Mouse (Mus musculus) lung, postnatal 0 days (tissue): ENCODE data around the gene Tvp23a. TPM values are rescaled to one million over a fixed set of nuclear protein-coding genes. Genes with fewer than 3 reads are reported as not detected.

ENCODE experiments used
- ATAC-seq: fragments of 200-750 bp; cut with Nextera tagmentation; 2 replicates; pipeline ENCODE4 v1.8.0; 2017; ENCODE audit warnings: moderate library complexity
- DNase-seq: peaks from one replicate; pipeline ENCODE4 v3.0.0-alpha.2; 2016; ENCODE audit warnings: low spot score
- H3K27ac ChIP-seq: fragments of 300-500 bp; sonication (generic); 2 replicates; pipeline ENCODE4 v1.5.1; 2014; ENCODE audit warnings: antibody characterized with exemption, mild to moderate bottlenecking, low read length, mixed read lengths
- H3K27me3 ChIP-seq: fragments of 300-500 bp; sonication (generic); replicated peaks from 2 replicates; pipeline ENCODE4 v1.6.1; 2014; ENCODE audit warnings: low read length, mixed read lengths; ENCODE audit not compliant: insufficient read depth
- H3K36me3 ChIP-seq: fragments of 300-500 bp; sonication (generic); 2 replicates; pipeline ENCODE4 v1.6.1; 2014; ENCODE audit warnings: low read length, mixed read lengths; ENCODE audit not compliant: insufficient read depth
- H3K4me1 ChIP-seq: fragments of 300-500 bp; sonication (generic); 2 replicates; pipeline ENCODE4 v1.6.1; 2014; ENCODE audit warnings: antibody characterized with exemption, low read depth, low read length, mixed read lengths; ENCODE audit not compliant: insufficient read depth
- H3K4me2 ChIP-seq: fragments of 300-500 bp; sonication (generic); replicated peaks from 2 replicates; pipeline ENCODE4 v1.6.1; 2014; ENCODE audit warnings: low read depth, mild to moderate bottlenecking, low read length, moderate library complexity, mixed read lengths
- H3K4me3 ChIP-seq: fragments of 300-500 bp; sonication (generic); 2 replicates; pipeline ENCODE4 v1.5.1; 2014; ENCODE audit warnings: low read depth, low read length
- H3K9ac ChIP-seq: fragments of 300-500 bp; sonication (generic); replicated peaks from 2 replicates; pipeline ENCODE4 v1.6.1; 2014; ENCODE audit warnings: low read depth, mild to moderate bottlenecking
- H3K9me3 ChIP-seq: fragments of 300-500 bp; sonication (generic); 2 replicates; pipeline ENCODE4 v1.6.1; 2016; ENCODE audit warnings: low read length, mixed read lengths
- CTCF ChIP-seq: IDR thresholded peaks from 2 replicates; pipeline ENCODE4 v1.5.1; 2016; ENCODE audit warnings: antibody characterized with exemption, mild to moderate bottlenecking
- EP300 ChIP-seq: IDR thresholded peaks from 2 replicates; pipeline ENCODE4 v1.6.1; 2016; ENCODE audit warnings: antibody characterized with exemption, mild to moderate bottlenecking, control low read depth
- WGBS: fragments of 180-500 bp; shearing (Covaris S2); extraction: QIAGEN DNeasy Blood & Tissue Kit; methylation state at CpG from one replicate; pipeline ENCODE4 v1.1.7; 2014; 5-methylcytosine and 5-hydroxymethylcytosine counted together
- polyA plus RNA-seq: library from polyadenylated mRNA; unstranded; fragments of >200 nt; fragmentation: Nextera tagmentation; extraction: Ambion mirVana; gene quantifications from 2 replicates; pipeline ENCODE4 v1.2.1, GENCODE M21; 2015

Tvp23a gene
- polyA plus RNA-seq, 1 experiment from 2014 or later = 1.7 TPM

DNA sequence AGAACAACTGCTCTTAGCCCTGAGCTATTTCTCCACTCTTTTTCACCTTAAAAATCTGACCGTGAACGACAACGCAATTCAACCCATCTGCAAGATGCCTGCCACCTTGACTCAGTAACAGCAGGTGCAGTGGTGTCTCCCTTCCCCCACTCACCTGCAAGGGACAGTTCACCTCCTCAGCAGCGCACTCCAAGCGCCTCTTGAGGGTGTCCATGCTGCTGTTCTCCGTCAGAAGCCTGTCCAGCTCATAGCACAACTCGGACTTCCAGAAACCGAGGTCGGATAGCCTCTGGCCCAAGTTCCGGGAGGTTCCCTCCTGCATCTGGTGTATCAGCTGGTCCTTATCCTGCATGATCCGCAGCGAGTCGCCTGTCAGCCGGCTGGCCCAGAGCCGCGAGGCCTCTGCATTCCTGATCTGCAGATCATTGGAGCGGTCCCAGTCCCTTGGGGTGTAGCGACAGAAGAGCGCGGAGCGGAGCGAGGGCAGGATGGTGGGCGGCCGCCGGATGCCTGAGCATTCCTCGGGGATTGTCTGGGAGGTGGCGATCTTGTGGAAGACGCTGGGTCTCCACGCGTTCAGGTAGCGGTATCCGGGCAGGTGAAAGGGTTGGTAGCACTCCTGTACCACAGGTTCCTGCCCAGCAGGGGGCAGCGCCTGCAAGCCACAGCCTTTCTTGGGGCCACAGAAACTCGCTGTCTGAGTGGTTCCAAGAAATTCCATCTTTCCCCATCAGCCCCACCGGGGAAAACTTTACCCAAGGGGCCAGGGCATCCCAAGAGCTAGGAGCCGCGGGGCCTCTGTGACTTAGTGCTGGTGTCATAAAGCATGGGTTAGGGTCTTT is 52.2 kb downstream of the Tvp23a start, which contains the start of gene Tekt5:
TSS of gene Tekt5 (minus strand) at position 792 of the 842 bp plus-strand sequence.
- DNase-seq = peak; percentile 72
- H3K27ac ChIP-seq = no peak within 1 kb of the TSS
- 7% methylated on average over 37 of the region's 37 CpGs for WGBS
- no peaks in the 10 kb centered on the region; the same call in 1 of the 2 replicates for H3K4me1 ChIP-seq
- peak within 1 kb of the TSS; percentile 58 for H3K4me2 ChIP-seq
- no peaks in the 10 kb centered on the region for H3K27me3 ChIP-seq
- peak within 1 kb of the TSS; percentile 32; the same call in 1 of the 2 replicates for H3K4me3 ChIP-seq
- ATAC-seq = peak; percentile 88
- no peak for TF ChIP-seq EP300
- peak; percentile 77 for TF ChIP-seq CTCF
- no peaks in the 10 kb centered on the region for H3K36me3 ChIP-seq
- H3K9me3 ChIP-seq = no peaks in the 10 kb centered on the region
- peak within 1 kb of the TSS; percentile 32; the same call in 1 of the 2 replicates for H3K9ac ChIP-seq

DNA sequence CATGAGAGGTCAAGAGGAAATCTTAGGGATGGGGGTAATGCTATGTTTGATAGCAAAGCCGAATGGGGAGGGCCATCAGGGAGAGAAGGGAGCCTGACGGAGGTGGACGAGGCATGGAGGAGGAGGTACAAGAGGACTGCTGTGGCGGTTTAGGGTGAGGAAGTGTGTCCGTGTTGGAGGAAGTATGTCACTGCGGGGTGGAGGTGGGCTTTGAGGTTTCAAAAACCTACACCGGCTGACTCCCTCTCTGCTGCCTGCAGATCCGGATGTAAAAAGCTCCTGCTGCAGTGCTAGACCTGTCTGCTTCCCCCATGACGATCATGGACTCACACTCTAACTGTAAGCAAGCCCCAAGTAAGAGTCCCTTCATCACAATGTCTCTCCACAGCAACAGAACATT is 54.6 kb downstream of the Tvp23a start:
- ATAC-seq (no peak), DNase-seq (no peak)
- Histone ChIP-seq H3K9ac (no peak overlapping the region), H3K4me1 (no peaks in the 10 kb centered on the region; the same call in 1 of the 2 replicates), H3K4me2 (no peak overlapping the region), H3K9me3 (no peaks in the 10 kb centered on the region), H3K27me3 (no peaks in the 10 kb centered on the region), H3K4me3 (no peak overlapping the region), H3K36me3 (no peaks in the 10 kb centered on the region), H3K27ac (no peak overlapping the region)
- WGBS = 83% methylated on average over 9 of the region's 9 CpGs
- TF ChIP-seq EP300 (no peak), CTCF (no peak)

DNA sequence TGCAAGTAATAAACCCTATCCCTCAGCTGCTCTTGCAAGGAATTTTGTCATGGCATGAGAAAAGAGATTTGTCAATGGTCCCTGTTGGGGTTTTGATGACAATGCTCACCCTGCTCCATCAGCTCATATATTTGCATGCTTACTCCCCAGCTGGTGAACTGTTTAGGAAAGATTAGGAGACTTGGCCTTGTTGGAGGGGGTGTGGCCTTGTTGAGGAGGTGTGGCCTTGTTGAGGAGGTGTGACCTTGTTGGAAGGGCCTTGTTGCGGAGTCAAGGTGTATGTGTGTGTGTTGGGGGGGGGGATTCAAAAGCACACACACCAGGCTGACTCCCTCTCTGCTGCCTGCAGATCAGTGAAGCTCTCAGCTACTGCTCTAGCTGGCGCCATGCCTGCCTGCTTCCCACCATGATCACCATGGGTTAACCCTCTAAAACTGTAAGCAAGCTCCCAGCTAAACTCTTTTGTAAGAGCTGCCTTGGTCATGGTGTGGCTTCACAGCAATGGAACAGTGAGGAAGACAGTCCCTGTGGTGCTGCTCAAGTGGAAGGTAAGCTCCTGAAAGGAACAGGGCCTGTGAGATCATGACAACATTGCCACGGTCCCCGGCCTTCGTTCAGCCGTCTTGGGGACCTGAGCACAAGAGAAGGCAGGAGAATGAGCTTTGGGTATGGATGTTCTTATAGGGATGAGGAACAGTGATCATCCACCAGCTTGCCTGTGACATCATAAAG is 58.4 kb downstream of the Tvp23a start:
- TF ChIP-seq EP300 = no peak
- no peak for TF ChIP-seq CTCF
- H3K4me2 ChIP-seq = no peak overlapping the region
- ATAC-seq (no peak), DNase-seq (no peak)
- WGBS = 87% methylated on average over 6 of the region's 6 CpGs
- H3K9me3 ChIP-seq = no peaks in the 10 kb centered on the region
- no peak overlapping the region for H3K9ac ChIP-seq
- no peaks in the 10 kb centered on the region for H3K36me3 ChIP-seq
- H3K27ac ChIP-seq = no peak overlapping the region
- no peak overlapping the region for H3K4me3 ChIP-seq
- H3K4me1 ChIP-seq = peaks cover 9% of the 10 kb centered on the region; the same call in 1 of the 2 replicates
- no peaks in the 10 kb centered on the region for H3K27me3 ChIP-seq

DNA sequence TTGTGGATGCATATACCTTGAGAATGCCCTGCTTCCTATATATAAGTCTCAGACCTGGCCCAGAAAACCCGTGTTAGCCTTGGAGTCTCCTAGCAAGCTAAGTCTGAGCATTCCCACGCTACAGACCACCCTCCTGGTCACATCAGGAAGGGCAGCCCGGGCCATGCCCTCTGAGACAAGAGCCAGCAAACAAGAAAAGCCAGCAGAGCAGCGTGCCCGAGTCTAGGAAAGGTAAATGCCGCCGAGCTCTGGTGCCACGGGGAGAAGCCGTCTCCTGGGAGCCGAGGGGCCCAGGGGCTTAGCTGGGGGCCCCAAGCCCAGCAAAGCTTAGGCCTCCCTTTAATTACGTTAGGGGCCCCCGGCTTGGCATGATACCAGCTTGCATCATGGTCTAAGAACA is 61.9 kb downstream of the Tvp23a start:
- H3K4me3 ChIP-seq = no peak overlapping the region
- peaks cover 9% of the 10 kb centered on the region; the same call in 1 of the 2 replicates for H3K4me1 ChIP-seq
- WGBS = 77% methylated on average over 12 of the region's 12 CpGs
- no peak overlapping the region for H3K4me2 ChIP-seq
- no peaks in the 10 kb centered on the region for H3K27me3 ChIP-seq
- no peaks in the 10 kb centered on the region for H3K9me3 ChIP-seq
- no peak for TF ChIP-seq CTCF
- H3K9ac ChIP-seq = no peak overlapping the region
- no peaks in the 10 kb centered on the region for H3K36me3 ChIP-seq
- DNase-seq = no peak
- ATAC-seq = no peak
- no peak overlapping the region for H3K27ac ChIP-seq

DNA sequence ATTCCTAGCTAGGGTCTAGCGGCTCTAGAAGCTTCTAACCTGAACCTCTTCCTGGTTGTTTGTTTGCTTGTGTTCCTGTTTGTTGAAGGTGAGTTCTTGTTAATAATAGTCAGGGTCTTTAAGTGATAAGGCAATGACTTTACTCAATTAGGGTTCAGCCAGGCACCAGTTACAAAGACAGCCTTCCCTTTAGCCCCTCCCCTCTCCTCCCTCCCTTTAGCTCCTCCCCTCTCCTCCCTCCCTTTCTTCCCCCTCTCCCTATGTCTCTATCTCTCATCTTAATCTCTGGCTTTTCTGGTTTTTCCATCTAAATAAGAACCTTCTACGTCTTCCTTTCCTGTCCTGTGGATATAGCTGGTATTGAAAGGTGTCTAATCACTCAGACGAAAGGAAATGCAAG is 62.6 kb downstream of the Tvp23a start:
- H3K9ac ChIP-seq = no peak overlapping the region
- H3K27ac ChIP-seq = no peak overlapping the region
- H3K9me3 ChIP-seq = no peaks in the 10 kb centered on the region
- H3K4me3 ChIP-seq = no peak overlapping the region
- no peak for DNase-seq
- H3K27me3 ChIP-seq = no peaks in the 10 kb centered on the region
- no peaks in the 10 kb centered on the region for H3K36me3 ChIP-seq
- ATAC-seq = peak; percentile 51; the same call in 1 of the 2 replicates
- WGBS = 59% methylated on average over 3 of the region's 3 CpGs
- TF ChIP-seq EP300 (no peak), CTCF (no peak)
- peaks cover 9% of the 10 kb centered on the region; the same call in 1 of the 2 replicates for H3K4me1 ChIP-seq
- peak overlapping the region; percentile 40; the same call in 1 of the 2 replicates for H3K4me2 ChIP-seq

DNA sequence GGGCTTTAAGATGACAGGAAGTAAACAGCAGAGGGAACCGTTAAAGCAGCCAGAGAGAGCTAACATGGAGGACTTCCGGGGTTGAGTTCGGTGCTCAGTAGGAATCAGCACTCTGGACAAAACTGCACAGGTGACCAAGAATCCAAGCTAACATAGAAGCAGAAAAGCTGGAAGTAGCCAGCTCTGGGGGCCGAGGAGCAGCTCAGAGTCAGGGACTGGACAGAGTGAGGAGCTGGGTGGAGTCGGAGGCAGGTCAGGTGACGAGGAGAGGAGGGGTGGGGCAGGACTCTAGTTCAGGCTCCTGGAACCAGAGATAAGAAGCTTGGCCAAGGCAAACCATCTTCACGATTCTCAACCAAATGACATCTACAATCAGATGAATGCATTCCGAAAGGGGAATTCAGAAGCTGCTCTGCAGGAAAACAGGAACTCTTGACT is 63.1 kb downstream of the Tvp23a start:
- TF ChIP-seq CTCF = no peak
- TF ChIP-seq EP300 = no peak
- Histone ChIP-seq H3K4me3 (peak overlapping the region; percentile 4; the same call in 1 of the 2 replicates), H3K4me1 (peaks cover 9% of the 10 kb centered on the region; the same call in 1 of the 2 replicates), H3K9ac (no peak overlapping the region), H3K36me3 (no peaks in the 10 kb centered on the region), H3K27me3 (no peaks in the 10 kb centered on the region), H3K27ac (no peak overlapping the region), H3K9me3 (no peaks in the 10 kb centered on the region), H3K4me2 (peak overlapping the region; percentile 40)
- ATAC-seq (peak; percentile 91), DNase-seq (peak; percentile 79)
- 8% methylated on average over 8 of the region's 8 CpGs for WGBS
